Mouse (Mus musculus) leukemia stem cell, adult 10-12 weeks (primary cell): ENCODE measurements around the gene Defb20. TPM values are rescaled to one million over a fixed set of nuclear protein-coding genes. Genes with fewer than 3 reads are reported as not detected.

Source experiments
- polyA plus RNA-seq: library from polyadenylated mRNA; stranded (reverse); fragments of >175 nt; gene quantifications from 2 replicates; pipeline ENCODE4 v1.2.3, GENCODE M21; 2012; ENCODE audit warnings: low replicate concordance

Defb20 gene
- not detected in 2 replicates for polyA plus RNA-seq

GRCm38 (mm10) chr2:152476763-152477162, at the start of gene Defb20:
TSS of gene Defb20 (plus strand) at chr2:152477063.

GRCm38 (mm10) chr2:152464570-152465150, 12.2 kb upstream of the Defb20 start, which contains the start of gene Defb23:
TSS of gene Defb23 (minus strand) at chr2:152464620.

GRCm38 (mm10) chr2:152490038-152490437, 13.2 kb downstream of the Defb20 start, which contains the start of gene Defb22:
TSS of gene Defb22 (minus strand) at chr2:152490138.

GRCm38 (mm10) chr2:152511592-152511991, 34.7 kb downstream of the Defb20 start, which contains the start of gene Defb26:
TSS of gene Defb26 (minus strand) at chr2:152511692.

GRCm38 (mm10) chr2:152517981-152518380, 41.1 kb downstream of the Defb20 start, which contains the start of gene Defb28:
TSS of gene Defb28 (plus strand) at chr2:152518255.

Other genes starting within 250 kb of the Defb20 start
- gene Tbc1d20, start 183.2 kb upstream of the Defb20 start, polyA plus RNA-seq: 11.0 and 17.6 TPM in 2 replicates
- gene Rbck1, start 144.4 kb upstream of the Defb20 start, polyA plus RNA-seq: 305 and 315 TPM in 2 replicates
- 52.4 and 88.1 TPM in 2 replicates for gene Trib3, start 133.0 kb upstream of the Defb20 start, polyA plus RNA-seq
- not detected in 2 replicates for gene Nrsn2, start 100.4 kb upstream of the Defb20 start, polyA plus RNA-seq
- 83.5 and 117 TPM in 2 replicates for gene Sox12, start 79.0 kb upstream of the Defb20 start, polyA plus RNA-seq
- 11.5 and 15.2 TPM in 2 replicates for gene Zcchc3, start 62.0 kb upstream of the Defb20 start, polyA plus RNA-seq
- 0.20 TPM in 1 of 2 replicates, not detected in the other for gene 6820408C15Rik, start 61.5 kb upstream of the Defb20 start, polyA plus RNA-seq
- gene Defb23, start 12.4 kb upstream of the Defb20 start, polyA plus RNA-seq: not detected in 2 replicates
- gene Defb22, start 13.1 kb downstream of the Defb20 start, polyA plus RNA-seq: not detected in 2 replicates
- gene Defb26, start 34.6 kb downstream of the Defb20 start, polyA plus RNA-seq: not detected in 2 replicates
- not detected in 2 replicates for gene Defb28, start 41.2 kb downstream of the Defb20 start, polyA plus RNA-seq
- not detected in 2 replicates for gene Defb29, start 63.0 kb downstream of the Defb20 start, polyA plus RNA-seq
- not detected in 2 replicates for gene Gm17416, start 92.3 kb downstream of the Defb20 start, polyA plus RNA-seq
- gene Defb21, start 95.7 kb downstream of the Defb20 start, polyA plus RNA-seq: not detected in 2 replicates
- not detected in 2 replicates for gene Defb19, start 103.2 kb downstream of the Defb20 start, polyA plus RNA-seq
- not detected in 2 replicates for gene Defb45, start 122.3 kb downstream of the Defb20 start, polyA plus RNA-seq
- gene Defb36, start 127.3 kb downstream of the Defb20 start, polyA plus RNA-seq: not detected in 2 replicates
- not detected in 2 replicates for gene Defb25, start 146.0 kb downstream of the Defb20 start, polyA plus RNA-seq
- gene Rem1, start 149.9 kb downstream of the Defb20 start, polyA plus RNA-seq: 0.80 and 2.1 TPM in 2 replicates
- 109 and 191 TPM in 2 replicates for gene H13, start 192.4 kb downstream of the Defb20 start, polyA plus RNA-seq
- 2.2 TPM in 1 of 2 replicates, not detected in the other for gene Mcts2, start 210.0 kb downstream of the Defb20 start, polyA plus RNA-seq